Mouse (Mus musculus): ENCODE measurements around the gene Flad1. TPM values are rescaled to one million over a fixed set of nuclear protein-coding genes. Genes with fewer than 3 reads are reported as not detected.
A peak's percentile ranks its signal among the peaks of the same experiment; 100 is the strongest.

The Flad1 gene
- polyA plus RNA-seq, 1 experiment from 2014 or later: 27.9 TPM

DNA sequence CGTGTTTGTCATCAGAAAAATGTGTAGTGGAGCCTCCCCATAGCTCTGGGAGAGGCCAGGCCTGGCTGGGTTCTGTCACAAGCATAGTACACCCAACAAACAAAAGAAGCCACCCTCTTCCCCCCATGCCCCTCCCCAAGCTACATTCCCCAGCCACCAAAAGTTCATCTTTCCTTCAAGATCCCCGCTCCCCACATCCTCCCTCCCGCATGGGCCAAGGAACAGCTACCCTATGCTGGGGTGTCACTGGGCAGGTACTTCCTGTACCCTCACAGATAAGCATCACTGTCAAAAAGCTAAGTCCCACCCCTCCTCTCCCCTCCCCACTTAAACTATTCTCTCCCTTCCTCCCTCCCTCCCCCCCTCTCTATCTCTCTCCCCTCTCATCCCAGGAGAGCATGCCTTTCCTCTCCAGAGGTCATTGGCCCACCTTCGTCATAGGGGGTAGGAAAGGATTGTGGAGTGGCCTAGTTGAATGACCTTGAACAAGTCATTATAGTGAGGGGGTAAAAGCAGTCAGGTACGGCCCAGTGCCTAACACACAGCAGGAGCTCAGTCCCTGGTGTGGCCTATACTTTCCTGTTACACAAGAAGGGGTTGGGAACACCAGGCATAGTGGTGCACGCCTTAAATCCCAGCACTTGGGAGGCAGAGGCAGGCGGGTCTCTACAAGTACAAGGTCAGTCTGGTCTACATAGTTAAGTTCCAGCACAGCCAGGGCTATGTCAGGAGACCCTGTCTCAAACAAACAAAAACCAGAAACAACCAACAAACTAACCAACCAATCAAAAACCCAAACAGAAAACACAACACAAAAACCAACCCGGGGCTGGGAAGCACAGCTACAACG, 29.4 kb downstream of the Flad1 start:
- no peak overlapping the region for H3K4me3 ChIP-seq
- 91% methylated on average over 9 of the region's 9 CpGs for WGBS
- peaks cover 23% of the 10 kb centered on the region for H3K27me3 ChIP-seq (ENCODE audit: low read depth, poor library complexity, severe bottlenecking)
- no peaks in the 10 kb centered on the region for H3K36me3 ChIP-seq
- no peaks in the 10 kb centered on the region for H3K9me3 ChIP-seq (replicated peaks)
- no peak overlapping the region for H3K27ac ChIP-seq (replicated peaks)
- peaks cover 52% of the 10 kb centered on the region for H3K4me1 ChIP-seq
- no peak for DNase-seq (ENCODE audit: low spot score)

DNA sequence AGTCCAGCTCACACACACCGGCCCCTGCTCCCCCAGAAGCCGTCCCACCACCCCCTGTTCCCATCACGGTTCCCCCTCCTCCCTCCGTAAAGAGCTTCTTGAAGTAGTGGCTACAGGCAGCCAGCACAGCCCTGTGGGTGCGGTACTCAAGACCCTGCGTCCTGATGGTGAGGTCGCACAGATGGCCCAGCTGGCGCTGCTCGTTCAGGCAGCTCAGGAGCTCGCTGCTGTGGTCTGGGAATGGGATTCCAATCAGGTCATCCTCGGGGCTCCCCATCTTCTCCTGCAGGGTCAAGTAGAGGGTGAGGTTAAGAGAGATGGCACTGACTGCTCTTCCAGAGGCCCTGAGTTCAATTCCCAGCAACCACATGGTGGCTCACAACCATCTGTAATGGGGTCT, 30.4 kb downstream of the Flad1 start:
- Histone ChIP-seq H3K9me3 (replicated peaks) (no peaks in the 10 kb centered on the region), H3K4me3 (no peak overlapping the region), H3K36me3 (no peaks in the 10 kb centered on the region), H3K4me1 (peaks cover 44% of the 10 kb centered on the region), H3K27ac (replicated peaks) (no peak overlapping the region), H3K27me3 (ENCODE audit: low read depth, poor library complexity, severe bottlenecking) (peaks cover 14% of the 10 kb centered on the region)
- 87% methylated on average over 11 of the region's 11 CpGs for WGBS
- DNase-seq (ENCODE audit: low spot score): no peak

DNA sequence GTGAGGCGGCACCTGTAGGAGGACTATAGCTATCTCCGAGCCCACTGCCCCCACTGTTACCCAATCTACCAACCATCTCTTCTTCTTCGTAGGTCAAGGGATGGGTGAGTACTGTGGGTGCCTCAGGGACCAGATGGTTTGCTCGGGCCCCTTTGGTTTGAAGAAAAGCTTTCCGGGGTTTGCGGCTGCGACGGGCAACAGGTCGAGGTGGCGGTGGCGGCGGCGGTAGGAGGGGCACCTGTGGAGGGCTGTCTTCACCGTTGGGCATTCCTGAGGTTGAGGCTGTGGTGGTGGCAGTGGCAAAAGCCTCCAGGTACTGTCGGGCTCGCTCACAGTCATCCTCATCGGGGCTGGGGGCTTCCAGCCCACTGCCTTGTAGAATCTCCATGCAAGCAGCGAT, 31.0 kb downstream of the Flad1 start:
- H3K4me1 ChIP-seq: peaks cover 43% of the 10 kb centered on the region
- peaks cover 9% of the 10 kb centered on the region for H3K27me3 ChIP-seq (ENCODE audit: low read depth, poor library complexity, severe bottlenecking)
- DNase-seq (ENCODE audit: low spot score): no peak
- 94% methylated on average over 18 of the region's 18 CpGs for WGBS
- H3K27ac ChIP-seq (replicated peaks): no peak overlapping the region
- H3K36me3 ChIP-seq: no peaks in the 10 kb centered on the region
- H3K4me3 ChIP-seq: no peak overlapping the region
- no peaks in the 10 kb centered on the region for H3K9me3 ChIP-seq (replicated peaks)

DNA sequence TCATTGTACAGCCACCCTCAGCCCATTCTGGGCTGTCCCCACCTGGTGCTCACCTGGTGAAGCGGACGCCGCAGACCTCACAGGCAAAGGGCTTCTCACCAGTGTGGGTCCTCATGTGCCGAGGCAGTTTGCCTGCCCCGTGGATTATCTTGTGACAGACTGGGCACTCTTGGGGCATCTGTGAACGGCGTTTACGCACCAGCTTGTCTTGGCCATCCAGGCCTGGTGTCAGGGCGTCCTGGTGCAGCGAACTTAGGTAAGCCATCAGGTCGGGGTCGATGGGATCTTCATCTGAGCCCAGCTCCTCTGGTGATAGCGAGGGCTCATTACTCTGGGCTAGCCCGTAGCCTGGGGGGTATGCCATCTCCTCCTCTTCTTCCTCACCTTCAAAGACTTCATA, 31.4 kb downstream of the Flad1 start:
- no peaks in the 10 kb centered on the region for H3K9me3 ChIP-seq (replicated peaks)
- 0 out of 2 replicates have a peak overlapping the region, but pooled peaks have one; percentile 0 for H3K27ac ChIP-seq (replicated peaks)
- WGBS: 95% methylated on average over 14 of the region's 14 CpGs

DNA sequence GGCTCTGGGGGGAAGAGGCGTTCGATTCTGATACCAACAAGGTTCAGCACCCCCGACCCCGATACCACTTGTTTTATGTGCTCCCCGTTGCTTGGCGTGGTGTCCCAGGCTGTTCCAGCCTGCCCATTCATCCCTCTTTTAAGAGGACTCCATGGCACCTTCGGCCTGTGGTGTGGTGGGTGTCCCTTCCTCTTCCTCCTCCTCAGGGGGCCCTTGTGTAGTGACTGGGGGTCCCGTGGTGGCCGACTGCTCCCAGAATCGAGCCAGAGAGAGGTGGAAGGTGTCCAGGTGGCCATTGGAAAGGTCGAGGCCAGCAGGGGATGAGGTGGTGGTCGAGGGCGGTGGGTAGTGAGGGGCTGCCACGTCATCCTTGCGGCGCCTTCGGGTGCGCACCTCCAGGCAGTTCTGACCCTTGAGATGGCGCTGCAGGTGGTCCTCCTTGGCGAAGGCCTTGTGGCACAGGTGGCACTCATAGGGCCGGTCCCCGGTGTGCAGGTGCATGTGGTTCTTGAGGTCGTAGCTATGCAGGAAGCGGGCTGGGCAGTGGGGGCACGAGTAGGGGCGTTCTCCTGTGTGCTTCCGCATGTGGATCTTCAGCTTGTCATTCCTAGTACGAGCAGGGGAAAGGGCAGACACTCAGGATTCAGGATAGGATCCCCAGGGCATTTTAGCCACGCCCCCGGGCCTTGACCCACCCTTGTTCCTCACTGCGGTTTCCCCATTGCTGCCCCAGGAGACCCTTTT, 32.1 kb downstream of the Flad1 start:
- H3K4me3 ChIP-seq: peak overlapping the region; percentile 67; the same call in 1 of the 2 replicates
- H3K27ac ChIP-seq (replicated peaks): peak overlapping the region; percentile 93
- H3K9me3 ChIP-seq (replicated peaks): no peaks in the 10 kb centered on the region

More for the DNA sequence above, 31.4 kb downstream of the Flad1 start:
- Histone ChIP-seq H3K27me3 (ENCODE audit: low read depth, poor library complexity, severe bottlenecking) (peaks cover 5% of the 10 kb centered on the region), H3K36me3 (no peaks in the 10 kb centered on the region), H3K4me3 (no peak overlapping the region), H3K4me1 (peaks cover 39% of the 10 kb centered on the region)
- DNase-seq (ENCODE audit: low spot score): no peak

DNA sequence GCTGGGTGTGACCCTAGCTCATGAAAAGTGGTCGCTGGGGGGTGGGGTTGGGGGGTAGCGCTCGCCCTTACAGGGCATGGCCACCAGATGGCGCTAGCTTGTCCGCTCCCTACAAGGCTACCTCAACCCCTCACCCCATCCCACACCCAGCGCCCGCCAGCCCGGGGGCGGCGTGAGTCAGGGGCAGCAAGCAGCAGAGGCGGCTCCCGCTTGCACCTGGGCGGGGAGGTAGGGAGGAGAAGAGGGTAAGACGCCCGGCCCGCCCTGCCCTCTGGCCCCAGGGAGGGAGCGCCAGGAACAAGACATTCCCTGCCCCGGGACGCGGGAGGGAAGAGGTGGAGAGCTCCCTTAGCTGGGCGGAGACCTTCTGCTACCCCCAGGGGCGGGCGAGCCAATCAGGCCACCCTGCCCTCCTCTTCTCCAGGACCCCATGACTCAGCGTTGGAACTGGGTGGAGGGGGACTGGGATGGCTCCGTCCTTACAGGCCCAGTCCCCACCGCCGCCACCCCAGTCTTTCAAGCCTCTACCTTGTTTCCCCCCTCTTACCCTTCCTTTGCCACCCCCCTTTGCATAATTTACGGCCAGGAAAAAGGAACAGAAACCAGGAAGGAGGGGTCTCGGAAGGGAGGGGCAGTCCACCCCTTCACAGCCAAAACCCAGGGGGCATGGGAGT, 33.1 kb downstream of the Flad1 start:
- under 1% methylated on average over 29 of the region's 29 CpGs for WGBS
- H3K36me3 ChIP-seq: no peaks in the 10 kb centered on the region

More for the DNA sequence above, 32.1 kb downstream of the Flad1 start:
- Histone ChIP-seq H3K36me3 (no peaks in the 10 kb centered on the region), H3K4me1 (peaks cover 32% of the 10 kb centered on the region), H3K27me3 (ENCODE audit: low read depth, poor library complexity, severe bottlenecking) (no peaks in the 10 kb centered on the region)
- WGBS: 90% methylated on average over 31 of the region's 31 CpGs
- DNase-seq (ENCODE audit: low spot score): no peak

DNA sequence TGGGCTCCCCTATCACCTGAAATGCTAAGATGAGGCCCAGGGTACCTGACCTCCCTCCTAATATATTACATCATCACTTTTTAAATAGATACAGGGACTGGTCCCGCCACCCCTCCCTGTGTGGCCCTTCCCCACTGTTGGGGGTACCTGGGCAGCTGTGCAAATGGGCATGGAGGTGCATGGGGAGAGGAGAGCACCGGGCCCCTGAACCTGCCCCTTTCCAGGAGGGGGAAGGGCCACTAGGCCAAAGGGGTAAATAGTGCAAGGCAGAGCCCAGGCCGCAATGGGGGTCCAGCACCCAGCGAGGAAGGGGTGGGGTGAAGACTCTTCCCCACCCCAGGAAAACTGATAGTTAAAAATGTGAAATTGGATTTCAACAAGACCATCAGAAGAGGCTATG, 33.8 kb downstream of the Flad1 start:
- Histone ChIP-seq H3K36me3 (no peaks in the 10 kb centered on the region), H3K27me3 (ENCODE audit: low read depth, poor library complexity, severe bottlenecking) (no peaks in the 10 kb centered on the region), H3K4me3 (peak overlapping the region; percentile 67), H3K9me3 (replicated peaks) (no peaks in the 10 kb centered on the region), H3K27ac (replicated peaks) (peak overlapping the region; percentile 93), H3K4me1 (peaks cover 25% of the 10 kb centered on the region)
- WGBS: 71% methylated on average over 4 of the region's 4 CpGs
- no peak for DNase-seq (ENCODE audit: low spot score)

More for the DNA sequence above, 33.1 kb downstream of the Flad1 start:
- H3K4me1 ChIP-seq: peaks cover 25% of the 10 kb centered on the region
- H3K27me3 ChIP-seq (ENCODE audit: low read depth, poor library complexity, severe bottlenecking): no peaks in the 10 kb centered on the region
- peak overlapping the region; percentile 93 for H3K27ac ChIP-seq (replicated peaks)
- DNase-seq (ENCODE audit: low spot score): peak; percentile 91
- no peaks in the 10 kb centered on the region for H3K9me3 ChIP-seq (replicated peaks)
- peak overlapping the region; percentile 67 for H3K4me3 ChIP-seq

DNA sequence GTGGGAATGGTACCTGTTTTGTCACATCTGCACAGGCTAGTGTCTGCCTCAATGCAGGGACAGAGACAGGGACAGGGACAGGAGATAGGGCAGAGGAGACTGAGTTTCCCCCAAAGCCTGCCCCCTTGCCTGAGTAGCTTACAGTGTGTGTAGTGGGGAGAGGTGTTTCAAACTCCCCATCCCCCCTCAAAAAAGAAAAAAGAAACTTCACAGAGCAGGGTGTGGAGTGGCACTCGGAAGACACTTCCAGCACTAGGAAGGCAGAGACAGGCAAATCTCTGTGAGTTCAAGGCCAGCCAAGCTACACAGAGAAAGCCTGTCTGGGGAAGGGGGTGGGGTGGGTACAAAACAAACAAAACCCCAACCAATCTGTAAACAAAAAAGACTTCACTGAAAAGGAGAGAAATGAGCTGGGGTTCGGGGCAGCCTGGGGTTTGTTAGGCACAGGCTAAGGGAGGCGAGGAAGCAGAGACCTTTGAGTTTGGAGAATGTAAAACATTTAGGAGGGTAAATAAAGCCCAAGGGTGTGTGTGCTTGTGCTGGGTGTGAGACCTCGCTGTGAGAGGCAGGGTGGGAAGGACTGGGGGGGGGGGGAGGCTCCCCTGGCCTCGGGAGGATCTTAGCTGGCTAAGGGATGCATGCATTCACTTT, 38.0 kb downstream of the Flad1 start:
- no peak for DNase-seq (ENCODE audit: low spot score)
- 38% methylated on average over 5 of the region's 5 CpGs for WGBS

DNA sequence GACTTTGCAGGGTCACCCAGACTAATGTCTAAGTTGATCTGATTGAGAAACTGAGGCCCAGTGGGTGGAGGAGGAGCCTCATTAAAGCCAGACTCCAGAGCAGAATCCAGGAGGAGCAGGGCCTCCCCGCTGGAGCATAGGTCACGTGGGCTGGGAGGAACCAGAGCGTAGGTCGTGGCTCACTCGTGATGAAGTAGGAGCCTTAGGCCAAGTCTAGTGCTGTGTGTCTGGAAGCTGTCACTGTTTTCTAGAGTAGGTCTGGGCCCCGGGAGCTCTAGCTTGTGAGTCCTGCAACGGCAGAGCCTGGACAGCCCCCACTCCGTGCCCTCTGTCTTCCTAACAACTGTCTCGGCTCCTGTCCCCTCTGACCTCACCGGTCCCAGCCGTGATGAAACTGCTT, 44.3 kb downstream of the Flad1 start:
- DNase-seq (ENCODE audit: low spot score): no peak
- WGBS: 73% methylated on average over 11 of the region's 11 CpGs
- Histone ChIP-seq H3K27ac (replicated peaks) (0 out of 2 replicates have a peak overlapping the region, but pooled peaks have one; percentile 6), H3K4me3 (no peak overlapping the region), H3K9me3 (replicated peaks) (no peaks in the 10 kb centered on the region), H3K27me3 (ENCODE audit: low read depth, poor library complexity, severe bottlenecking) (peaks cover 10% of the 10 kb centered on the region; the same call in 1 of the 2 replicates), H3K4me1 (peaks cover 19% of the 10 kb centered on the region), H3K36me3 (no peaks in the 10 kb centered on the region)

More for the DNA sequence above, 38.0 kb downstream of the Flad1 start:
- Histone ChIP-seq H3K9me3 (replicated peaks) (no peaks in the 10 kb centered on the region), H3K27ac (replicated peaks) (no peak overlapping the region), H3K27me3 (ENCODE audit: low read depth, poor library complexity, severe bottlenecking) (no peaks in the 10 kb centered on the region), H3K4me1 (peaks cover 11% of the 10 kb centered on the region), H3K36me3 (no peaks in the 10 kb centered on the region), H3K4me3 (no peak overlapping the region)

DNA sequence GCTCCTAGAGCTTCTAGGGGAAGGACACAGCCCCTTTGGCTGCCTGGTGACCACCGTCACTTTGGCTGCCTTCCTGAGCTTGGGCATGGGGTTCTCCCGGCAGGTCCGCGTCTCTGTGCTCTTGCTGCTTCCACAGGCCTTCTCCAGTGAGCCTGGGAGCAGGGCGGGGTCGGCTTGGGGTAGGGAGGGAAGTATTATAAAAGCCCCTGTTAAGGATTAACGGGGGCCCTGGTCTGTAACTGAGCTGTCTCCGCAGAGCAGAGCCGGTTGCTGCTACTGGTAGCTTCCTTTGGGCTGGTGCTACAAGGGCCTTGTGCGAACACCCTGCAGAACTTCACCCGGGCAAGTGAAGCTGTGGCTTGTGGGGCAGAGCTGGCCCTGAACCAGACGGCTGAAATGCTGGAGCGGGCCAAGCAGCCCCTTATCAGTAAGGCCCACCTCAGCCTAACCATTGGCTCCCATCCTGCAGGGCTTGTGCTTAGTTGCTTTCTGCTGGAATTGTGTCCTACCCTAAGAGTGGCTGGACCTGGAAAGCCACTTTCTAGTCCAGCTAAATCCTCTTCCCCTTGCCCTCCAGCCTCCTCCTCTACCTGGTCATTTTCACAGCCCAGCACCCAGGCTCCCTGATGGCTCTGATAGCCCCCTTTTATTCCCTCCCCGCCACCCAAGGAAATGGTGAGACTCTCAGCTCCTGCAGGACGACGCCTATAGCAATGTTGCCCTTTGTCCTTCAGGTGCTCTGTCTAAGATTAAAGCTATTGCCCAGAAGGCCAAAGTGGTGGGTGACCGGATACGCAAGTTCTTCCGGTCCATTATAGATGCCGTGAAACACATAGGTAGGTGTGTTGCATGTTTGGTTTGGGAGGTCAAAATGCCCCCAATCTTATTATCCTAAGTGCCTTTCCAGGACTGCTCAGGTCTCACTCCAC, 45.9 kb downstream of the Flad1 start:
- Histone ChIP-seq H3K36me3 (no peaks in the 10 kb centered on the region), H3K9me3 (replicated peaks) (no peaks in the 10 kb centered on the region), H3K4me3 (no peak overlapping the region), H3K27ac (replicated peaks) (0 out of 2 replicates have a peak overlapping the region, but pooled peaks have one; percentile 14), H3K27me3 (ENCODE audit: low read depth, poor library complexity, severe bottlenecking) (peaks cover 10% of the 10 kb centered on the region; the same call in 1 of the 2 replicates), H3K4me1 (peaks cover 19% of the 10 kb centered on the region)
- WGBS: 75% methylated on average over 20 of the region's 20 CpGs
- no peak for DNase-seq (ENCODE audit: low spot score)

DNA sequence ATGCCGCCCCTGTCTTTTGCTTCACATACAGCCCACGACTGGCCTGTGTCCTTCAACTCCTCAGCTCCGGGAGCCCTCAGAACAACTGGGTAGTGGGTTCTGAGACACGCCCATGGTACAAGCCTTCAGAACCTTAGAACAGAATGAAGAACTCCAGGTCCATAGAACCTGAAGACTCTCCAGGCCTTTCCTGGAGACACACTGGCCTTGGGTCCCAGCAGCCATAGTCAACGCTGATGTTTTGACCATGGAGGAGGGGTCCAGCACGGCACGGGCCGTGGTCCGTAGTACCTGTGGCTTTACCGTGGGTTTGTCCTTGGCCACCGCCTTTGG, 46.6 kb downstream of the Flad1 start, which contains the start of gene Dcst1:
Dcst1 (minus strand) TSS at position 101 of the 333 bp plus-strand sequence.
- peaks cover 19% of the 10 kb centered on the region for H3K4me1 ChIP-seq
- peaks cover 10% of the 10 kb centered on the region; the same call in 1 of the 2 replicates for H3K27me3 ChIP-seq (ENCODE audit: low read depth, poor library complexity, severe bottlenecking)
- 81% methylated on average over 11 of the region's 11 CpGs for WGBS
- no peak within 1 kb of the TSS for H3K4me3 ChIP-seq
- H3K36me3 ChIP-seq: no peaks in the 10 kb centered on the region
- no peak for DNase-seq (ENCODE audit: low spot score)
- no peaks in the 10 kb centered on the region for H3K9me3 ChIP-seq (replicated peaks)
- H3K27ac ChIP-seq (replicated peaks): peak within 1 kb of the TSS; percentile 38; the same call in 1 of the 2 replicates
